Mouse (Mus musculus) C2C12 (cell line): ENCODE data around the gene Lsamp. TPM values are rescaled to one million over a fixed set of nuclear protein-coding genes. Genes with fewer than 3 reads are reported as not detected.

Experiments used
- H3K27me3 ChIP-seq: one replicate; pipeline ENCODE4 v1.6.1; 2011; ENCODE audit not compliant: control insufficient read depth, insufficient read depth, insufficient read length
- H3K36me3 ChIP-seq: one replicate; pipeline ENCODE4 v1.6.1; 2011; ENCODE audit not compliant: control insufficient read depth, insufficient read depth
- H3K4me3 ChIP-seq: one replicate; pipeline ENCODE4 v1.5.1; 2011; ENCODE audit warnings: mild to moderate bottlenecking, control low read depth; ENCODE audit not compliant: poor library complexity, insufficient read depth, severe bottlenecking
- H3K79me2 ChIP-seq: one replicate; pipeline ENCODE4 v1.6.1; 2011; ENCODE audit not compliant: control insufficient read depth, insufficient read depth
- H3K79me3 ChIP-seq: one replicate; pipeline ENCODE4 v1.6.1; 2011; ENCODE audit warnings: low read depth, control low read depth
- H3ac ChIP-seq: one replicate; pipeline ENCODE3; 2011; ENCODE audit warnings: low read depth; ENCODE audit not compliant: control insufficient read depth, insufficient read length
- CEBPB ChIP-seq: IDR thresholded peaks from one replicate; pipeline ENCODE4 v1.6.1; 2011; ENCODE audit warnings: low read depth, mild to moderate bottlenecking, control low read depth, moderate library complexity
- CTCF ChIP-seq: IDR thresholded peaks from one replicate; pipeline ENCODE4 v1.5.1; 2011; ENCODE audit not compliant: control insufficient read depth, insufficient read depth, insufficient read length
- FOSL1 ChIP-seq: IDR thresholded peaks from one replicate; pipeline ENCODE4 v1.8.0; 2011; ENCODE audit warnings: mild to moderate bottlenecking, low read length; ENCODE audit not compliant: poor library complexity, insufficient read depth, severe bottlenecking
- MAX ChIP-seq: IDR thresholded peaks from one replicate; pipeline ENCODE4 v1.6.1; 2011; ENCODE audit warnings: mild to moderate bottlenecking, control low read depth
- MYOD1 ChIP-seq: IDR thresholded peaks from one replicate; pipeline ENCODE4 v1.6.1; 2011; ENCODE audit warnings: low read depth; ENCODE audit not compliant: control insufficient read depth, insufficient read length
- MYOG ChIP-seq: IDR thresholded peaks from one replicate; pipeline ENCODE4 v1.6.1; 2011; ENCODE audit not compliant: control insufficient read depth, insufficient read length; ENCODE audit errors: extremely low read depth
- USF1 ChIP-seq: IDR thresholded peaks from one replicate; pipeline ENCODE4 v1.6.1; 2011; ENCODE audit warnings: low read depth, mild to moderate bottlenecking, control low read depth, moderate library complexity
- polyA plus RNA-seq: library from polyadenylated mRNA; unstranded; fragments of >200 nt; fragmentation: generic; extraction: Trizol; gene quantifications from one replicate; pipeline ENCODE4 v1.2.1, GENCODE M21; 2012; ENCODE audit warnings: missing spikeins

Gene Lsamp
- polyA plus RNA-seq, 1 experiment: not detected

- H3K4me3 ChIP-seq: no peak overlapping the region
- H3K79me2 ChIP-seq: no peaks in the 10 kb centered on the region
- TF ChIP-seq FOSL1: no peak
- TF ChIP-seq MYOG: no peak
- no peak for TF ChIP-seq CTCF
- TF ChIP-seq MAX: no peak
- TF ChIP-seq CEBPB: no peak
- no peak for TF ChIP-seq USF1
- TF ChIP-seq MYOD1: no peak
- no peaks in the 10 kb centered on the region for H3K27me3 ChIP-seq
- no peaks in the 10 kb centered on the region for H3K36me3 ChIP-seq
- no peaks in the 10 kb centered on the region for H3K79me3 ChIP-seq
- no peak overlapping the region for H3ac ChIP-seq
Observed at GRCm38 (mm10) chr16:41916342-41916741, 1932.2 kb downstream of the Lsamp start.

- Histone ChIP-seq H3K4me3 (no peak overlapping the region), H3K27me3 (no peaks in the 10 kb centered on the region), H3K79me3 (no peaks in the 10 kb centered on the region), H3ac (no peak overlapping the region), H3K79me2 (no peaks in the 10 kb centered on the region), H3K36me3 (no peaks in the 10 kb centered on the region)
- TF ChIP-seq USF1 (no peak), FOSL1 (no peak), MAX (no peak), MYOG (no peak), CEBPB (no peak), MYOD1 (no peak), CTCF (no peak)
Observed at GRCm38 (mm10) chr16:41917057-41917821, 1933.1 kb downstream of the Lsamp start.

- Histone ChIP-seq H3K27me3 (no peaks in the 10 kb centered on the region), H3ac (no peak overlapping the region), H3K4me3 (no peak overlapping the region), H3K36me3 (no peaks in the 10 kb centered on the region), H3K79me2 (no peaks in the 10 kb centered on the region), H3K79me3 (no peaks in the 10 kb centered on the region)
- TF ChIP-seq CEBPB (no peak), MAX (no peak), USF1 (no peak), MYOG (no peak), MYOD1 (no peak), CTCF (no peak), FOSL1 (no peak)
Observed at GRCm38 (mm10) chr16:41929546-41929945, 1945.4 kb downstream of the Lsamp start.

GRCm38 (mm10) chr16:41935701-41936100 lies 1951.5 kb downstream of the Lsamp start:
- no peak overlapping the region for H3K4me3 ChIP-seq
- no peak overlapping the region for H3ac ChIP-seq
- H3K79me3 ChIP-seq: no peaks in the 10 kb centered on the region
- no peaks in the 10 kb centered on the region for H3K36me3 ChIP-seq
- H3K27me3 ChIP-seq: no peaks in the 10 kb centered on the region
- no peak for TF ChIP-seq MYOG
- no peak for TF ChIP-seq FOSL1
- TF ChIP-seq CEBPB: no peak
- no peak for TF ChIP-seq MYOD1
- no peak for TF ChIP-seq CTCF
- no peak for TF ChIP-seq USF1
- no peak for TF ChIP-seq MAX
- no peaks in the 10 kb centered on the region for H3K79me2 ChIP-seq

GRCm38 (mm10) chr16:41936908-41937595 lies 1952.9 kb downstream of the Lsamp start:
- Histone ChIP-seq H3ac (no peak overlapping the region), H3K4me3 (no peak overlapping the region), H3K36me3 (no peaks in the 10 kb centered on the region), H3K27me3 (no peaks in the 10 kb centered on the region), H3K79me2 (no peaks in the 10 kb centered on the region), H3K79me3 (no peaks in the 10 kb centered on the region)
- TF ChIP-seq MAX (no peak), CTCF (no peak), CEBPB (no peak), MYOG (no peak), USF1 (no peak), FOSL1 (no peak), MYOD1 (no peak)
